Mouse (Mus musculus): ENCODE data around the gene Gpr152. TPM values are rescaled to one million over a fixed set of nuclear protein-coding genes. Genes with fewer than 3 reads are reported as not detected.
A peak's percentile ranks its signal among the peaks of the same experiment; 100 is the strongest.
"Not testable (repeated sequence)": the region's sequence is repeated elsewhere in the genome, so short reads cannot be mapped to it uniquely, and the experiment has no call there.

The Gpr152 gene
- total RNA-seq, 2 experiments from 2014 or later, result not detected

- intact Hi-C loops (cut with DNase I), result no loop called here
Measured at GRCm38 (mm10) chr19:4106654-4107053, 32.9 kb upstream of the Gpr152 start.

GRCm38 (mm10) chr19:4108535-4108934 lies 31.1 kb upstream of the Gpr152 start:
- no peak for DNase-seq
- intact Hi-C loops (cut with DNase I), result no loop called here

More at GRCm38 (mm10) chr19:4106654-4107053, 32.9 kb upstream of the Gpr152 start:
- no peak for DNase-seq

- intact Hi-C loops (cut with DNase I), result no loop called here
Measured at GRCm38 (mm10) chr19:4112063-4112960, 27.3 kb upstream of the Gpr152 start.

GRCm38 (mm10) chr19:4113186-4113805 lies 26.3 kb upstream of the Gpr152 start:
- DNase-seq, result peak; percentile 65 to 81

More at GRCm38 (mm10) chr19:4112063-4112960, 27.3 kb upstream of the Gpr152 start:
- no peak for DNase-seq

GRCm38 (mm10) chr19:4113806-4114230 lies 25.8 kb upstream of the Gpr152 start:
- intact Hi-C loops (cut with DNase I), result no loop called here
- peak in 1 of 2 experiments; percentile 17 for DNase-seq

More at GRCm38 (mm10) chr19:4113186-4113805, 26.3 kb upstream of the Gpr152 start:
- intact Hi-C loops (cut with DNase I), result no loop called here

- intact Hi-C loops (cut with DNase I), result no loop called here
- no peak for DNase-seq
Measured at GRCm38 (mm10) chr19:4114551-4114950, 25.0 kb upstream of the Gpr152 start.

GRCm38 (mm10) chr19:4115144-4115543 lies 24.4 kb upstream of the Gpr152 start:
- intact Hi-C loops (cut with DNase I), result no loop called here
- DNase-seq, result no peak

GRCm38 (mm10) chr19:4115816-4116215 lies 23.8 kb upstream of the Gpr152 start:
- intact Hi-C loops (cut with DNase I), result no loop called here
- DNase-seq, result no peak

- intact Hi-C loops (cut with DNase I), result no loop called here
- no peak for DNase-seq
Measured at GRCm38 (mm10) chr19:4117006-4117405, 22.6 kb upstream of the Gpr152 start.

GRCm38 (mm10) chr19:4118350-4118749 lies 21.2 kb upstream of the Gpr152 start:
- intact Hi-C loops (cut with DNase I), result no loop called here
- no peak for DNase-seq

- no peak for DNase-seq
Measured at GRCm38 (mm10) chr19:4119716-4120487, 19.7 kb upstream of the Gpr152 start.

GRCm38 (mm10) chr19:4120496-4120895 lies 19.1 kb upstream of the Gpr152 start:
- intact Hi-C loops (cut with DNase I), result no loop called here

More at GRCm38 (mm10) chr19:4119716-4120487, 19.7 kb upstream of the Gpr152 start:
- intact Hi-C loops (cut with DNase I), result no loop called here

GRCm38 (mm10) chr19:4121097-4121805 lies 18.3 kb upstream of the Gpr152 start:
- peak; percentile 94 to 99 for DNase-seq
- intact Hi-C loops (cut with DNase I), result no loop called here

More at GRCm38 (mm10) chr19:4120496-4120895, 19.1 kb upstream of the Gpr152 start:
- no peak for DNase-seq

GRCm38 (mm10) chr19:4121896-4122295 lies 17.7 kb upstream of the Gpr152 start:
- DNase-seq; intact Hi-C loops (cut with DNase I): not testable (repeated sequence)

GRCm38 (mm10) chr19:4122411-4123370 lies 16.9 kb upstream of the Gpr152 start:
- no peak for DNase-seq
- intact Hi-C loops (cut with DNase I), result no loop called here

- DNase-seq, result no peak
- intact Hi-C loops (cut with DNase I), result no loop called here
Measured at GRCm38 (mm10) chr19:4124432-4124831, 15.2 kb upstream of the Gpr152 start.

- not testable (repeated sequence) for DNase-seq
- intact Hi-C loops (cut with DNase I), result loop anchor here (5.0 kb wide), 1 partner anchor 72 kb away; no protein-coding TSS in a partner anchor
Measured at GRCm38 (mm10) chr19:4125268-4125667, 14.3 kb upstream of the Gpr152 start.

Data from heart, postnatal 14 days (tissue).